Mouse (Mus musculus): ENCODE data around the gene Ablim1. TPM values are rescaled to one million over a fixed set of nuclear protein-coding genes. Genes with fewer than 3 reads are reported as not detected.
A peak's percentile ranks its signal among the peaks of the same experiment; 100 is the strongest.

The Ablim1 gene
- polyA plus RNA-seq, 1 experiment from 2014 or later: 58.7 TPM

DNA sequence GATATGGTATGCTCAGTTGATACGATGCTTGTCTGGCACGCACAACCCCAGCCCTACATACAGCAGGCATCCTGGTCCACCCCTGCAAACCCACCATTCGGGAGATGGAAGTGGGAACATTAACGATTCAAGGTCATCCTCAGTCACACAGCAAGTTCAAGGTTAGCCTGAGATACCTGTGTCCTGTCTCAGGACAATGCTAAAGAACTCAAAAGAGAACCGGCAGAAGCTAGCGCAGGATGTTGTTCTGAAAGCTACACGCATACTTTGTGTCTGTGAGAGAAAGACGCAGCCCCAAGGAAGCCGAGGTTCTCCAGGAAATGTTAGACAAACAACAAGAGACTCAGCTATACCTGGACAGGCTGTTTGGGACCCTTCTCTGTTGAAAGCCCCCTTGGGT lies 185.0 kb downstream of the Ablim1 start:
- Histone ChIP-seq H3K9ac (replicated peaks) (no peak overlapping the region), H3K9me3 (replicated peaks) (no peaks in the 10 kb centered on the region), H3K27me3 (replicated peaks) (no peaks in the 10 kb centered on the region), H3K36me3 (no peaks in the 10 kb centered on the region), H3K27ac (replicated peaks) (no peak overlapping the region), H3K4me3 (replicated peaks) (no peak overlapping the region), H3K4me1 (peaks cover 12% of the 10 kb centered on the region), H3K4me2 (no peak overlapping the region)
- ATAC-seq (ENCODE audit: low FRiP score): no peak
- WGBS: 91% methylated on average over 9 of the region's 9 CpGs

- H3K4me2 ChIP-seq: no peak overlapping the region
- H3K27me3 ChIP-seq (replicated peaks): no peaks in the 10 kb centered on the region
- peaks cover 10% of the 10 kb centered on the region for H3K4me1 ChIP-seq
- H3K36me3 ChIP-seq: no peaks in the 10 kb centered on the region
- ATAC-seq (ENCODE audit: low FRiP score): no peak
- no peak overlapping the region for H3K4me3 ChIP-seq (replicated peaks)
- 75% methylated on average over 6 of the region's 6 CpGs for WGBS
- no peak overlapping the region for H3K9ac ChIP-seq (replicated peaks)
- no peaks in the 10 kb centered on the region for H3K9me3 ChIP-seq (replicated peaks)
- H3K27ac ChIP-seq (replicated peaks): no peak overlapping the region
These were observed 186.7 kb downstream of the Ablim1 start for GRCm38 (mm10) chr19:57128037-57128436.

DNA sequence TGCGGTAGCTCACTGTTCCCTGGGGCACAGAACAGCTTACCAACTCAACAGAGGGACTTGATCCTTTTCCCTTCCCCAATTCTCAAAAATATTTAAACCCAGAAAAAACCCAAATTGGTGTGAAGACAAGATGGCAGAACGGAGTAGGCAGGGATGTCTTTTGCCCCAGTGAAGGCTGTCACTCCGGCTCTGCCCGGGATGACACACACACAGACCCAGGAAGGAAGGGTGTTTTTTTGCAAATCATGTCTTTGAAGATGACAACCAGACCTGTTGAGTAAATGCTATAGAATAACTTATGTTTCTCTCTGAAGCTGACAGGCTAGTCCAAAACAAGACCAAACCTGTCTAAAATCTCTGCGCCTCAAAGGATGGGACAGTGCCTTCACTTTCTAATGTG lies 187.2 kb downstream of the Ablim1 start:
- Histone ChIP-seq H3K27me3 (replicated peaks) (no peaks in the 10 kb centered on the region), H3K36me3 (no peaks in the 10 kb centered on the region), H3K9me3 (replicated peaks) (no peaks in the 10 kb centered on the region), H3K9ac (replicated peaks) (no peak overlapping the region), H3K4me3 (replicated peaks) (no peak overlapping the region), H3K27ac (replicated peaks) (no peak overlapping the region), H3K4me2 (no peak overlapping the region), H3K4me1 (peaks cover 10% of the 10 kb centered on the region)
- ATAC-seq (ENCODE audit: low FRiP score): no peak
- whole genome bisulfite sequencing: 91% methylated on average over 5 of the region's 5 CpGs

DNA sequence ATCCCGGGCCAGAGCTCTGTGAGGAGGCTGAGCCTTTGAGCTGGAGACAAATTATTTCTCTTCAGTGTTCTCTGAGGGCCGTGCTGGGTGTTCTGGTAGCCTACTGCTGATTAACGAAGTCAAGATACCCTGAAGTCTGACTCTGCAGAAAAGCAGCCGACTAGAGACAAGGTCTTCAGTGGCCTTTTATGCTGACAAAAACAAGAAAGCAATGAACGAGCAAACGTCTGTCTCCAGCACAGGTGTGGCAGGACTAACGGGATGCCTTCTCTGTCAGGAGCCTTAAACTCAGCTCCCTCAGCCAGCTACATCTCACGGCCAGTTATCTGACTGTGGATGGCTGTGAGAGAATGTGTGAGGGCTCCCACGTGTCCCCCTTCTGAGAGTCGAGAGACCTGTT lies 187.8 kb downstream of the Ablim1 start:
- H3K36me3 ChIP-seq: no peaks in the 10 kb centered on the region
- H3K9me3 ChIP-seq (replicated peaks): no peaks in the 10 kb centered on the region
- ATAC-seq (ENCODE audit: low FRiP score): no peak
- peaks cover 10% of the 10 kb centered on the region for H3K4me1 ChIP-seq
- 84% methylated on average over 10 of the region's 10 CpGs for WGBS
- H3K9ac ChIP-seq (replicated peaks): no peak overlapping the region
- H3K27ac ChIP-seq (replicated peaks): no peak overlapping the region
- no peak overlapping the region for H3K4me3 ChIP-seq (replicated peaks)
- H3K4me2 ChIP-seq: no peak overlapping the region
- no peaks in the 10 kb centered on the region for H3K27me3 ChIP-seq (replicated peaks)

DNA sequence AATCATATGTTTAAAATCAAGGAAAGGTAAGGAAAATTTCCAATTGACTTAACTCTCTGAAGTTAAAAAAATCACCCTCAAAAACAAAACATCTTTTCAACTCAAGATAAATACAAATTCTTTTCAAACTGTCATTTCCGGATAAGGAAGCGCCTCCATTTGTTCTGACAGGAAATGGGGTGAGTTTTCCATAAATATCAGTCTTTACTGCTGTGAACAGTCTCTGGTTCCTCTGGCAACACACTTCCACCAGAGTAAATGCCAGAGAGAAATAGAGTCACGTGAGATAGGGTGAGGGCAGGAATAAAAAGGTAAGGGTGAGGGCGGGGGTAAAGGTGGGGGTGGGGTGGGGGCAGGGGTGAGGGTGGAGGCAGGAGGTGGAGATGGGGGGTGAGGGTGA lies 189.8 kb downstream of the Ablim1 start:
- H3K9me3 ChIP-seq (replicated peaks): no peaks in the 10 kb centered on the region
- no peak for ATAC-seq (ENCODE audit: low FRiP score)

DNA sequence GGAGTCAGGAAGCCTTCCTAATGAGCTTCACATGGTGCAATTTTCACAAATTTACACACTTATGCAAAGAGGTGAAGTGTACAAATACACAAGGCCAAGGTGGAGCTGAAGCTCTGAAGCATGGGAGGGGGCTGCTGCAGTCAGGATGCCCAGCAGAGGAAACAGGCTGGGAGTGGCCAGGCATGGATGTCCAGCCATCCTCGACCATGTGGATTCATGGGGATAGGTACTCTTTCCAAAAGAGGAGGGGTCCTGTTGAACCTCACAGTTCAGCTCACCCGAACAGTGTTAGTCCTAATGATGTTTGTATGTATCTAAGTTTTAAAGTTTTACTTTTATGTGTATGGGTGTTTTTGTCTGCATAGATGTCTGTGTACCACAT lies 190.6 kb downstream of the Ablim1 start:
- peaks cover 22% of the 10 kb centered on the region for H3K4me1 ChIP-seq
- H3K27ac ChIP-seq (replicated peaks): peak overlapping the region; percentile 58
- H3K4me3 ChIP-seq (replicated peaks): no peak overlapping the region
- no peak overlapping the region for H3K4me2 ChIP-seq
- 84% methylated on average over 2 of the region's 2 CpGs for WGBS
- no peak overlapping the region for H3K9ac ChIP-seq (replicated peaks)
- no peaks in the 10 kb centered on the region for H3K27me3 ChIP-seq (replicated peaks)
- 0 out of 2 replicates have a peak, but pooled peaks have one; percentile 12 for ATAC-seq (ENCODE audit: low FRiP score)
- no peaks in the 10 kb centered on the region for H3K9me3 ChIP-seq (replicated peaks)
- H3K36me3 ChIP-seq: no peaks in the 10 kb centered on the region

More for the DNA sequence above, 189.8 kb downstream of the Ablim1 start:
- Histone ChIP-seq H3K4me1 (peaks cover 14% of the 10 kb centered on the region), H3K4me2 (no peak overlapping the region), H3K36me3 (no peaks in the 10 kb centered on the region), H3K9ac (replicated peaks) (no peak overlapping the region), H3K27ac (replicated peaks) (no peak overlapping the region), H3K4me3 (replicated peaks) (no peak overlapping the region), H3K27me3 (replicated peaks) (no peaks in the 10 kb centered on the region)
- 75% methylated on average over 4 of the region's 4 CpGs for WGBS

GRCm38 (mm10) chr19:57123503-57124137 lies 191.1 kb downstream of the Ablim1 start:
- WGBS: 52% methylated on average over 11 of the region's 11 CpGs
- H3K4me3 ChIP-seq (replicated peaks): no peak overlapping the region
- no peaks in the 10 kb centered on the region for H3K36me3 ChIP-seq
- no peaks in the 10 kb centered on the region for H3K9me3 ChIP-seq (replicated peaks)
- H3K27me3 ChIP-seq (replicated peaks): no peaks in the 10 kb centered on the region
- peak; percentile 49; the same call in 1 of the 2 replicates for ATAC-seq (ENCODE audit: low FRiP score)
- peaks cover 27% of the 10 kb centered on the region for H3K4me1 ChIP-seq
- no peak overlapping the region for H3K9ac ChIP-seq (replicated peaks)
- H3K4me2 ChIP-seq: no peak overlapping the region
- H3K27ac ChIP-seq (replicated peaks): peak overlapping the region; percentile 58

DNA sequence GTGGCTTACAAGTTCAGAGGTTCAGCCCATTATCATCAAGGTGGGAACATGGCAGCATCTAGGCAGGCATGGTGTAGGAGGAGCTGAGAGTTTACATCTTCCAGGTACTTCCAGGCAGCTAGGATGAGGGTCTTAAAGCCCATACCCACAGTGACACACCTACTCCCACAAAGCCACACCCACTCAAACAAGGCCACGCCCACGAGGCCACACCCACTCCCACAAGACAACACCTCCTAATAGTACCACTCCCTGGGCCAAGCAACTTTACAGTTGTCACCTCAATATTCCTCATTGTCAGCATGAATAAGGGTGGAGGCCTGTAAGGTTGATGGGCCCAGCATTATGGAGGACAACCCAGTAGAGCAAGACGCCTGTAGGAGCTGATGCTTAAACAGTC lies 192.5 kb downstream of the Ablim1 start:
- Histone ChIP-seq H3K27me3 (replicated peaks) (no peaks in the 10 kb centered on the region), H3K4me3 (replicated peaks) (no peak overlapping the region), H3K27ac (replicated peaks) (no peak overlapping the region), H3K9ac (replicated peaks) (no peak overlapping the region), H3K4me1 (peaks cover 32% of the 10 kb centered on the region), H3K36me3 (no peaks in the 10 kb centered on the region), H3K4me2 (no peak overlapping the region), H3K9me3 (replicated peaks) (no peaks in the 10 kb centered on the region)
- 87% methylated on average over 3 of the region's 3 CpGs for WGBS
- ATAC-seq (ENCODE audit: low FRiP score): no peak

- Histone ChIP-seq H3K27ac (replicated peaks) (no peak overlapping the region), H3K36me3 (no peaks in the 10 kb centered on the region), H3K9me3 (replicated peaks) (no peaks in the 10 kb centered on the region), H3K27me3 (replicated peaks) (no peaks in the 10 kb centered on the region), H3K4me1 (peaks cover 42% of the 10 kb centered on the region), H3K9ac (replicated peaks) (no peak overlapping the region), H3K4me2 (no peak overlapping the region), H3K4me3 (replicated peaks) (no peak overlapping the region)
- ATAC-seq (ENCODE audit: low FRiP score): no peak
- 86% methylated on average over 4 of the region's 4 CpGs for WGBS
These were observed 193.7 kb downstream of the Ablim1 start for GRCm38 (mm10) chr19:57121036-57121435.

DNA sequence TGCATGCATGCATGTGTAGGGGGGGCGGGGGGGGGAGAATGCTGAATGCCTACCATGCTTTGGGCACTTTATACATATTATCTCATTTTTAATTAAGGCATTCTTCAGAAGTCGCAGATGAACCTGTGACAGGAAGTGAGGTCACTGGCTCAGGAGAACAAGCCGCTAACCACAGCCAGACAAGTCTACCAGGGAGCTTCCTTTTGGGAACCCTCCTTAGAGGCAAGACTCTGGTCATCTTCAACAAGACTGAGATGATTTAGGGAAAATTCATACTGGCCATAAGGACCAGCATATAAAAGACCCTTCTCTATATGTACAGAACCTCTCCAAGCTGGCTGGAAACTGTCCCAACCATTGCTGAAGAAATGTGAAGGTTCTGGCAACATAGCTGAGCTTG lies 195.1 kb downstream of the Ablim1 start:
- 89% methylated on average over 3 of the region's 3 CpGs for WGBS
- peaks cover 46% of the 10 kb centered on the region for H3K4me1 ChIP-seq
- H3K27me3 ChIP-seq (replicated peaks): no peaks in the 10 kb centered on the region
- no peak for ATAC-seq (ENCODE audit: low FRiP score)
- H3K36me3 ChIP-seq: no peaks in the 10 kb centered on the region
- H3K4me3 ChIP-seq (replicated peaks): no peak overlapping the region
- peak overlapping the region; percentile 81; the same call in 1 of the 2 replicates for H3K27ac ChIP-seq (replicated peaks)
- H3K4me2 ChIP-seq: no peak overlapping the region
- H3K9ac ChIP-seq (replicated peaks): no peak overlapping the region
- no peaks in the 10 kb centered on the region for H3K9me3 ChIP-seq (replicated peaks)

DNA sequence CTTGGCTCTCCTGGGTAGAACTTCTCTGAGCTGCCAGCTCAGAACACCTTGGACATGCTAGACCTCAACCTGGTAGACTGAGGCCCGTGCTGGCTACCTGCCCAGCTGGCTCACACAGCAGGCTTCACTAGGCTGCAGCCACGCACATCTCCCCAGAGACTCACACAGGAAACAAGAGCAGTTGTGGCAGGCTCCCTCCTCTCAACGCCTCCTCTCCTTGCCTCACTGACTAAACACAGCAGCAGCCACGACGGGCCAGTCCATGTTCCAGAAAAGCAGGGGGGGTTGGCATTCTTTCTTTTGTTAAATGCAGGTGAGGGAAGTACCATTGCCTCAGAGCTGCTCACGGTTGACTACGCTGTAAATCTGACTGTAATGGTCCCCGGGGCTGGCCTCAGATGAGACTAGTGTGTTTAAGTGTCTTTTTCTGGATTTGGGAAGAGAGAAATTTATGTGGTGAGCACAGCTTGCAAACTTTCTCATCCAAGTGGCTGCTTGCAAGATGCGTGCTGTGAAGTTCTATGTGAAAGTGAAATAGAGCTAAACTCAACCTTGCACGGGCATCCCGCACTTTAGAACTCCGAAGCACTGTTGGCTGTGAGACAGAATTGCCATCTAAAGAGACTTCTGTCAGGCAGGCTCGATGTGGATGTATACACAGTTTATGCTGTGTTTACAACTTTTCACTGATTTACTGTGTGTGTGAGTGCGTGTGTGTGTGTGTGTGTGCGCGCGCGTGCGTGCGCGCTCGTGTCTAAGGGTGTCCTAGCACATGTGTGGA lies 195.7 kb downstream of the Ablim1 start:
- H3K36me3 ChIP-seq: no peaks in the 10 kb centered on the region
- peak overlapping the region; percentile 81 for H3K27ac ChIP-seq (replicated peaks)
- no peaks in the 10 kb centered on the region for H3K9me3 ChIP-seq (replicated peaks)
- peak overlapping the region; percentile 57 for H3K4me2 ChIP-seq
- H3K4me1 ChIP-seq: peaks cover 45% of the 10 kb centered on the region
- ATAC-seq (ENCODE audit: low FRiP score): peak; percentile 78
- no peaks in the 10 kb centered on the region for H3K27me3 ChIP-seq (replicated peaks)
- 38% methylated on average over 22 of the region's 22 CpGs for WGBS
- H3K4me3 ChIP-seq (replicated peaks): peak overlapping the region; percentile 38
- peak overlapping the region; percentile 45 for H3K9ac ChIP-seq (replicated peaks)

- H3K4me3 ChIP-seq (replicated peaks): peak overlapping the region; percentile 38
- no peak overlapping the region for H3K27ac ChIP-seq (replicated peaks)
- no peak overlapping the region for H3K9ac ChIP-seq (replicated peaks)
- no peaks in the 10 kb centered on the region for H3K27me3 ChIP-seq (replicated peaks)
- H3K9me3 ChIP-seq (replicated peaks): no peaks in the 10 kb centered on the region
- H3K4me2 ChIP-seq: peak overlapping the region; percentile 57; the same call in 1 of the 2 replicates
- H3K36me3 ChIP-seq: no peaks in the 10 kb centered on the region
- H3K4me1 ChIP-seq: peaks cover 38% of the 10 kb centered on the region
- WGBS: 52% methylated on average over 6 of the region's 6 CpGs
- ATAC-seq (ENCODE audit: low FRiP score): no peak
These were observed 197.0 kb downstream of the Ablim1 start for GRCm38 (mm10) chr19:57117751-57118150.
